Mouse (Mus musculus) left cerebral cortex, postnatal 10 days (tissue): ENCODE measurements around the gene Higd1a. TPM values are rescaled to one million over a fixed set of nuclear protein-coding genes. Genes with fewer than 3 reads are reported as not detected.

ENCODE experiments used
- DNase-seq, 2 experiments: peaks; one replicate each; pipeline ENCODE4 v3.0.0; 2021 to 2022; ENCODE audit warnings: low spot score in 2 of 2, mixed read lengths in 1 of 2; ENCODE audit errors: extremely low spot score in 1 of 2
- intact Hi-C: fragments of 180-260 bp; cut with DNase I; formaldehyde crosslinking; loops from one replicate; pipeline ENCODE4 v1.15.1; 2025
- total RNA-seq, 2 experiments: library from RNA; stranded (reverse); gene quantifications; 2 replicates each; pipeline ENCODE4 v1.2.3; 2021

The Higd1a gene
- total RNA-seq, 2 experiments from 2014 or later = 97.0 to 99.0 TPM

- intact Hi-C loops = no loop called here
- no peak for DNase-seq
These were observed 10.3 kb downstream of the Higd1a start for GRCm38 (mm10) chr9:121847842-121848241.

- intact Hi-C loops = no loop called here
These were observed 11.0 kb downstream of the Higd1a start for GRCm38 (mm10) chr9:121847138-121847537.

DNA sequence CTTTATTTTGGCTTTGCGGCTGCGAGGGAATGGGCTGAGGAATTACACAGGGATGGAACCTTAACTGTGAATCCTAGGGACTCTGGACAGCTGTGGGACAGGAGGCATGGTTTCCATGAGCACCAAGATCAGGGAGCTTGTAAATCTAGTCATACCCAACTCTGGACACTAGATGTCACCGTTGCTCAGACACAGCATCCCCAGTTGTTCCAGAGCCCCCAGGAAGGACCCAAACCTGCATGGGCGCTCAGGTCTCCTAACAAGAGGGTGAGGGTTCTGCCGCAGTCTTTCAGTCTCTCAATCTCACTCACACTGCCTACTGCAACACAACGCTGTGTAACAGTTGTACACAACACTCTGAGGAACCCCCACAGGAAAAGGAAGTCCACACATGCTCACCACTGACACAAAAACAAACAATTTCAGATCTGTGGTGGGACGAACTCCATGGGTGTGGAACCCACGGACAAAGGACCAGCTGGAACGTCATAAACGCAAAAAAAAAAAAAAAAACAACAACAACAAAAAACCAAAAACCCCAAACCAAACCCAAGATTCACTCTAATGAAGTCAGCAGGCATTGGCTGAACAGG lies 11.5 kb downstream of the Higd1a start:
- intact Hi-C loops = no loop called here
- no peak for DNase-seq

More at GRCm38 (mm10) chr9:121847138-121847537, 11.0 kb downstream of the Higd1a start:
- DNase-seq = no peak

- intact Hi-C loops = loop anchor here (5.0 kb wide), 1 partner anchor 34 kb away; no protein-coding TSS in a partner anchor
- DNase-seq = no peak
These were observed 15.2 kb downstream of the Higd1a start for GRCm38 (mm10) chr9:121842914-121843313.

- intact Hi-C loops = no loop called here
- no peak for DNase-seq
These were observed 18.6 kb downstream of the Higd1a start for GRCm38 (mm10) chr9:121839622-121839965.

DNA sequence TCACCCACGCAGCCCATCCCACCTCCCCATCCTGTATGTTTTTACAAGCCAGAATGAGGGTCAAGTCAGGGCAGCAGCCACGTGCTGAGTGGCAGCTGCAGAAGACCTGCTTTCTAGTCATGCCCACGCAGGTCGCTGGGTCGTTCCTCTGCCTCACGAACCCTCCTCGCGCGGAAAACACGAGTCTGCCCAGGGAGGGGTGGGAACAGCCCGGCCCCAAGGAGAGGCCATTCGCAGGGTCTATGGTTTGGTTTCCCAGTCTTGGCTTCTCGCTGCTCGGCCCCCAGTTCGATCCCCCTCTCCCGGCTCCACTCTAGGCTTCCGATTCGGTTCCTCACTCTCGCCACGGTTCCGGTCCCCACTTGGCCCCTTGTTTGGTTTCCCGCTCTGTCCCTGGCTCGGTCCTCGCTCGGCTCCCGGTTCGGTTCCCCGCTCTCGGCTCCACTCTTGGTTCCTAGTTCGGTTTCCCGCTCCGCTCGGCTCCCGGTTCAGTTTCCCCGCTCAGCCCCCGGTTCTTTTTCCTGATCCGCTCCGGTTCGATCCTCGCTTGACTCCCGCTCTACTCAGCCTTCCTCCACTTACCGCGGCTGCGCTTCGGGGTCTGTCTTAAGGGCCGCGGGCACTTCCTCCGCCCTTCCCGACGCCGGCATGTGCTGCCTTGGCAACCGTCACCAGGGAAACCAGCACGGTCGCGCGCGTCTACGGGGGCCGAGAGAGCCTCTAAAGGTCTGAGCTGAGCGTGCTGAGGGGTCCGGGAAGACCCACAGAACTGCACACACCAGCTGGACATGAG lies 19.1 kb downstream of the Higd1a start, which contains the start of gene Ccdc13:
Gene Ccdc13, minus strand, starts transcription at position 633 of the 793 bp plus-strand sequence.
- intact Hi-C loops = no loop called here
- peak; percentile 88 to 94 for DNase-seq

DNA sequence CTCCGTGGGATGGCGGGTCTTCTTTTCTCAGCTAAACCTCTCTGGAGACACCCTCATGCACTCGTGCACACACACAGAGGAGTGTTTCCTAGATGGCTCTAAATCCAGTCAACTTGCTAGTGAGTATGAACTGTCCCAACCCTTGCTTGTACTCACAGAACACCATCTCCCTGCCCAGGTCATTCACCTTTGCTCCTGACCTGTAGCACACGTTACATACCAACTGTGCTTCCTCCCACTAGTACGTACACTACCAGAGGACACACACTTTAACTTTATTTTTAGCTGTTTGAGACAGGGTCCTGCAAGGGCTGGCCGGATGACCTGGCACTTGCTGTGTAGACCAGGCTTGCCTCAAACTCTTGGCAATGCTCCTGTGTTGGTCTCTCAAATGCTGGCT lies 20.2 kb downstream of the Higd1a start:
- intact Hi-C loops = no loop called here
- no peak for DNase-seq

GRCm38 (mm10) chr9:121833825-121834224 lies 24.3 kb downstream of the Higd1a start:
- intact Hi-C loops = loop anchor here (5.0 kb wide), 1 partner anchor 77 kb away; the partner anchor contains the start of gene Zfp651
- peak in 1 of 2 experiments; percentile 9 for DNase-seq

GRCm38 (mm10) chr9:121830956-121831293 lies 27.2 kb downstream of the Higd1a start:
- DNase-seq = peak; percentile 81 to 83
- intact Hi-C loops = loop anchor here (5.0 kb wide), 1 partner anchor 74 kb away; the partner anchor contains the start of gene Zfp651

- intact Hi-C loops = loop anchor here (5.0 kb wide), 1 partner anchor 73 kb away; the partner anchor contains the start of gene Zfp651
- peak in 1 of 2 experiments; percentile 65 for DNase-seq
These were observed 27.8 kb downstream of the Higd1a start for GRCm38 (mm10) chr9:121830243-121830955.

- DNase-seq = no peak
- intact Hi-C loops = no loop called here
These were observed 28.7 kb downstream of the Higd1a start for GRCm38 (mm10) chr9:121829270-121829992.

- no peak for DNase-seq
- intact Hi-C loops = no loop called here
These were observed 29.8 kb downstream of the Higd1a start for GRCm38 (mm10) chr9:121828314-121828713.

DNA sequence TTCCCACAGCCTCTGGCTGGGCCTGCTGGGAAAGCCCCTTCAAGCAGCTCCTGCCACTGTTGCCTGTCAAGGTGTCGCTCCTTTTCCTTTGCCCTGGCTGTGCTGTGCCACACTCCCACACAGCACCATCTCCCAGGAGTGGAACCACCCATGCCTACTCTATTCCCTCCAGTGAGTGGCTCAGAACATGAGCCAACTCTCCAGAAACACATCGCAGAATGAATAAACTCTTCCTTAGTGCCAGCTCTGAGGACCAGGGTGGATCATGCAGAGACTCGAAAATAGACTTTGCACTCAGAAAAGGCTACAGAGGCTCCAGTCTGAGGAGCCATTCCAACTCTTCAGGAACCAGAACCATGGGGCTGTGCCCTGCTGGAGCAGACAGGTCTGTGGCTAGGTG lies 31.8 kb downstream of the Higd1a start:
- intact Hi-C loops = no loop called here
- no peak for DNase-seq

- no peak for DNase-seq
These were observed 34.2 kb downstream of the Higd1a start for GRCm38 (mm10) chr9:121823991-121824390.

GRCm38 (mm10) chr9:121823051-121823450 lies 35.1 kb downstream of the Higd1a start:
- DNase-seq = no peak
- intact Hi-C loops = no loop called here

More at GRCm38 (mm10) chr9:121823991-121824390, 34.2 kb downstream of the Higd1a start:
- intact Hi-C loops = no loop called here

DNA sequence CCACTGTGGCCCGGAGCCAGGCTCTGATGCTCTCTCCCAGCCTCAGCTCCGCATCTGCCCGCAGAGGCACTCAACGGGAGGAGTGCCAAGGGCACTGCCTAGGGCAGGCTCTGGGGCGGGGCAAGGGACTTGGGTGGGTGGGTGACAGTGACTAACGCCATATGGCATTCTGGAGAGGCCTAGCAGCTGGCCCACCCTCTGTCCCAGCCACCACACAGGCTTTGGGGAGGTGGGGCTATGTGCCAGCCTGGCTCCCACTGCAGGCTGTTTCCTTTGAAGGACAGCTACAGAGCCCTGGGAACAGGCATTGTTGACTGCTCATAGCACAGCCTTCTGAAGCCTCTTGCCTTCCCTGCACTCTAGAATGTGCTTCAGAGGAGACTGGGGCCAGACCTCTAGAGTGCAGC lies 35.6 kb downstream of the Higd1a start:
- peak in 1 of 2 experiments; percentile 54 for DNase-seq
- intact Hi-C loops = no loop called here

- intact Hi-C loops = no loop called here
- DNase-seq = no peak
These were observed 37.4 kb downstream of the Higd1a start for GRCm38 (mm10) chr9:121820765-121821164.

DNA sequence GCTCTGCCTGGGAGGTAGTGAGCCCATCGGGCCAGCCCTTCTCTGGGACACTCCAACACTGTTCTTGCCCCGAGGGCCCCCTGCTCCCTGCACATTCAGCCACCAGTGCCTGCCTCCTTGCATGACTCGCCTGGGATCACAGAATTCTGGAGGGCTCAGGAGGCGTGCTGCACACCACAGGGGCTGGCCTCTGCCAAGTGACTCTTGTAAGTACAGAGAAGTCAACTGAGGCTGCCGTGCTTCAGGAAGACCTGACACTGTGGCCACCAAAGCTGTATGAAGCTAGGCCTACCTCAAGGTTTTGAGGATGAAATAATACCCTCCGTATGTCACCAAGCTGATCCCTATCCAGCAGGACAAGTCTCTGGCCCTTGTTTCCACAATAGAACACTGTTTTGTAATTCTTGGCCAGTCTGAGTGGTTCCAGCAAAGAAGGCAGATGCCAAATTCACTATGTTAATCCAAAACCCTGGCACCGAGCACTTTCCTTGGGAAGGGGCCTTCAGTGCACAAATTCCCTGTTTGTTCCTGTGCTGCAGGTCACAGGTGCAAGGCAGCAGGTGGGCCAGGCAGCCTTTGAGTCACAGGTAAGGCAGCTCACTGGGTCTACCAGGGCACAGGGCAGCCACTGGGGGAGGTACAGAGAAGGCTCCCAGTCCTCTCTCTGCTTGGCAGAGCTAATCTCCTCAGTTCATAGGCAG lies 38.2 kb downstream of the Higd1a start:
- peak in 1 of 2 experiments; percentile 30 for DNase-seq

More for the DNA sequence above, 38.2 kb downstream of the Higd1a start:
- intact Hi-C loops = no loop called here
